Mouse (Mus musculus) thymus, adult 2 months (tissue): ENCODE results near the gene Theg.

Source experiments
- CTCF ChIP-seq: fragments of 200-500 bp; IDR thresholded peaks from 2 replicates; pipeline ENCODE4 v1.5.1; 2012; ENCODE audit warnings: mild to moderate bottlenecking, control low read depth, low read length, moderate library complexity, borderline replicate concordance; ENCODE audit not compliant: control insufficient read depth, poor library complexity, insufficient read depth; ENCODE audit errors: extremely low read depth
- POLR2A ChIP-seq: fragments of 200-500 bp; IDR thresholded peaks from 2 replicates; pipeline ENCODE4 v1.6.1; 2012; ENCODE audit warnings: mild to moderate bottlenecking, low read length, control low read depth, moderate library complexity; ENCODE audit not compliant: control insufficient read depth, poor library complexity, insufficient read depth; ENCODE audit errors: extremely low read depth

DNA sequence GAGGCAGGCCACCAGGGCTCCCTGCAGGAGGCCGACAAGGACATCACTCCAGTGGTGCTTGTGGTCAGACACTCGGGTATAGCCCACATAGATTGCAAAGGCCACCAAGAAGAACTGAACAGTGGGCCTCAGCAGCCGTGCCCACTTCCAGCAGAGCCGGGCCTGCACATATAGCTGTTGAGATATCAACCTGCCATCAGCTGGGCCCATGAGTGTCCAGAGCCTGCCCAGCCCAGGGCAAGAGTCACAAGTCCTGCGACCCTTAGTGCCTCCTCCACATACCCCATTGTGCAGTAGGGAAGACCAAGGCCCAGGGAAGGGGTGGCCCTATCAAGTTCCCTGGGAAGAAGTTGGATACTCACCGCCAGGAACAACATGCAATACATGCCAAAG is 59.7 kb downstream of the Theg start:
- TF ChIP-seq CTCF (no peak), POLR2A (no peak)
